Mouse (Mus musculus) kidney, embryonic 14.5 days (tissue): ENCODE results near the gene Gm9922. TPM values are rescaled to one million over a fixed set of nuclear protein-coding genes. Genes with fewer than 3 reads are reported as not detected.

Experiments used
- ATAC-seq: fragments of 200-750 bp; cut with Nextera tagmentation; 2 replicates; pipeline ENCODE4 v1.8.0; 2017; ENCODE audit warnings: moderate number of reproducible peaks, mild to moderate bottlenecking, moderate TSS enrichment, moderate library complexity; ENCODE audit not compliant: low FRiP score, low TSS enrichment
- H3K27ac ChIP-seq: fragments of 300-500 bp; sonication (generic); 2 replicates; pipeline ENCODE4 v1.5.1; 2014; ENCODE audit warnings: low read depth, mild to moderate bottlenecking, low read length, moderate library complexity, mixed read lengths
- H3K27me3 ChIP-seq: fragments of 300-500 bp; sonication (generic); 2 replicates; pipeline ENCODE4 v1.6.1; 2014; ENCODE audit warnings: mild to moderate bottlenecking, low read length; ENCODE audit not compliant: control insufficient read depth, insufficient read depth
- H3K36me3 ChIP-seq: fragments of 300-500 bp; sonication (generic); 2 replicates; pipeline ENCODE4 v1.6.1; 2014; ENCODE audit warnings: low read length, mixed read lengths; ENCODE audit not compliant: control insufficient read depth, insufficient read depth
- H3K4me1 ChIP-seq: fragments of 300-500 bp; sonication (generic); 2 replicates; pipeline ENCODE4 v1.6.1; 2014; ENCODE audit warnings: low read length, mixed read lengths; ENCODE audit not compliant: control insufficient read depth, insufficient read depth
- H3K4me2 ChIP-seq: fragments of 300-500 bp; sonication (generic); replicated peaks from 2 replicates; pipeline ENCODE4 v1.6.1; 2014; ENCODE audit warnings: low read depth, mild to moderate bottlenecking, low read length
- H3K4me3 ChIP-seq: fragments of 300-500 bp; sonication (generic); 2 replicates; pipeline ENCODE4 v1.5.1; 2014; ENCODE audit warnings: mild to moderate bottlenecking, low read length
- H3K9ac ChIP-seq: fragments of 300-500 bp; sonication (generic); 2 replicates; pipeline ENCODE4 v1.6.1; 2014; ENCODE audit warnings: low read depth, mild to moderate bottlenecking, low read length, moderate library complexity
- H3K9me3 ChIP-seq: fragments of 300-500 bp; sonication (generic); 2 replicates; pipeline ENCODE4 v1.6.1; 2016; ENCODE audit warnings: low read length; ENCODE audit not compliant: control insufficient read depth
- WGBS: fragments of 180-500 bp; shearing (Covaris S2); extraction: QIAGEN DNeasy Blood & Tissue Kit; methylation state at CpG from one replicate; pipeline ENCODE4 v1.1.7; 2014; 5-methylcytosine and 5-hydroxymethylcytosine counted together
- polyA plus RNA-seq: library from polyadenylated mRNA; unstranded; fragments of >200 nt; fragmentation: Nextera tagmentation; extraction: Ambion mirVana; gene quantifications from 2 replicates; pipeline ENCODE4 v1.2.1, GENCODE M21; 2014

Gene Gm9922
- 1.6 and 3.0 TPM in 2 replicates for polyA plus RNA-seq

DNA sequence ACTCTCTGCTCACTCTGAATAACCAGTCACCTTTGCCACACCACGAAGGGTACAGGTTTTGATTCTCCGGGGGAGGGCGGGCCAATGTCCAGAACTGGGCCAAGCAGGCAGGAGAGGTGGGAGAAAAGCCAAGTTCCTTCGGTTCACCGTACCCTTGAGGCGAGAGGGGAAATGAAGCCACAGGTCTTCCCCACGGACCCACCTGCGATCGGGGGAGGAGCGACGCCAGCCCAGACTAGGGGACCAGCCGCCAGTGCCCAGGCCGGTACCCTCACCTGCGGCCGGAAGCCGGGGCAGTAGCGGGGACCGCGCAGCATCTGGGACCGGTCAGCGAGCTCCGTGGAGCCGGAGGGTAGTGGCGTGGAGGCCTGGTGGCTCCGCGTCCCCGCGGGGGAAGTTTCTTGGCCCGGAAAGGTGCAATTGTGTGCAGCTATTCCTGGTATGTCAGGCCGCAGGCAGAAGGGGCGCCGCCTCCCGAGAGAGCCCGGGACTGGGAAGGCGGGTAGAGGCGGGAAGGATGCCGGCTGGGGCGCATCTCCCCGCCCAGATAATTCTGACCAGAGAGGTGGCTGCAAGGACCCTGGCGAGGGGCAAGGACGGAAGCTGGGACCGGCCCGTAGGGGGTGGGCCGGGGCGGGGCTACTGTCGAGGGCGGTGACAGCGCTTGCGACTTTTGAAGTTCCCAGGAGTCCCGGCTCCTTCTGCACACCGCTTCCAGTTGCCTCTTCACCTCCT is at the start of gene Gm9922, which contains the start of gene Lmo7:
Gene Gm9922 (minus strand): TSS at position 578 of the 735 bp plus-strand sequence.
Gene Lmo7 (plus strand): TSS at position 721 of the 735 bp plus-strand sequence.
- Histone ChIP-seq H3K27me3 (peaks cover 6% of the 10 kb centered on the region; the same call in 1 of the 2 replicates), H3K9ac (peak within 1 kb of the TSS; percentile 66), H3K27ac (no peak within 1 kb of the TSS), H3K36me3 (no peaks in the 10 kb centered on the region), H3K4me1 (no peaks in the 10 kb centered on the region), H3K4me3 (peak within 1 kb of the TSS; percentile 77), H3K4me2 (peak within 1 kb of the TSS; percentile 99), H3K9me3 (no peaks in the 10 kb centered on the region)
- ATAC-seq = peak; percentile 95
- WGBS = under 1% methylated on average over 51 of the region's 51 CpGs

DNA sequence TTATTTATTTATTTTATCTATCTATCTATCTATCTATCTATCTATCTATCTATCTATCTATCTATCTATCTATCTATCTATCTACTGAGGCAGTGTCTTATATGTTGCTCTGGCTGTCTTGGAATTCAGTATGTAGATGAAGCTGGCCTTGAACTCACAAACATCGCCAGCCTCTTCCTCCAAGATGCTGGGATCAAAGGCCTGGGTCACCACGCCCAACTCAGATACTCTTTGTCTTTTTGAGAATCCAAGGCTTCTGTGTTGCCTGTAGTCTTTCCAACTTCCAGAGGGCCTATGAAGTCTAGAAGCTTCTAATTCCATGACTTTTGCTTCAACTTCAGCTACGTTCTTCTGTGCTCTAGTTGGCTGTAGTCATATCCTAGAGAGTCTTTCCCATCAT is 48.8 kb upstream of the Gm9922 start:
- no peaks in the 10 kb centered on the region for H3K27me3 ChIP-seq
- no peak overlapping the region for H3K4me3 ChIP-seq
- no peaks in the 10 kb centered on the region for H3K4me1 ChIP-seq
- H3K27ac ChIP-seq = no peak overlapping the region
- no peak overlapping the region for H3K9ac ChIP-seq
- no peaks in the 10 kb centered on the region for H3K9me3 ChIP-seq
- no peak for ATAC-seq
- 98% methylated on average over 3 of the region's 3 CpGs for WGBS
- H3K36me3 ChIP-seq = no peaks in the 10 kb centered on the region
- H3K4me2 ChIP-seq = no peak overlapping the region

DNA sequence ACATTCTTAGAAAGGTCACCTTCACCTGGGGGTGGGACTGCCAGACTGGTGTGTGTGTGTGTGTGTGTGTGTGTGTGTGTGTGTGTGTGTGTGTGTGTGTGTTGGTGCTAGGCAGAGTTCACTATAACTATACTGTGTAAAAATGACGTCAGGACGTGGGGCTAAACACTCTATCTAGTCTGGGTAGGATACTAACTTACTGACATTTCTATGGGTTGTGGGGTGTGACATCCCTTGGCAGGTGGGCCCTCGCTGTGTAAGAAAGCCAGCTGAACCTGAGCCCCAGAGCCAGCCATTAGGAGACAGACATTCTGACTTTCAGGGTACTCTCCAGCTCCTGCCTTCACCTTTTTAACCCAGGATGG is 47.5 kb upstream of the Gm9922 start:
- Histone ChIP-seq H3K36me3 (no peaks in the 10 kb centered on the region), H3K4me2 (no peak overlapping the region), H3K9me3 (no peaks in the 10 kb centered on the region), H3K27ac (no peak overlapping the region), H3K9ac (no peak overlapping the region), H3K4me3 (no peak overlapping the region), H3K4me1 (no peaks in the 10 kb centered on the region), H3K27me3 (no peaks in the 10 kb centered on the region)
- WGBS = 59% methylated on average over 3 of the region's 3 CpGs
- no peak for ATAC-seq

DNA sequence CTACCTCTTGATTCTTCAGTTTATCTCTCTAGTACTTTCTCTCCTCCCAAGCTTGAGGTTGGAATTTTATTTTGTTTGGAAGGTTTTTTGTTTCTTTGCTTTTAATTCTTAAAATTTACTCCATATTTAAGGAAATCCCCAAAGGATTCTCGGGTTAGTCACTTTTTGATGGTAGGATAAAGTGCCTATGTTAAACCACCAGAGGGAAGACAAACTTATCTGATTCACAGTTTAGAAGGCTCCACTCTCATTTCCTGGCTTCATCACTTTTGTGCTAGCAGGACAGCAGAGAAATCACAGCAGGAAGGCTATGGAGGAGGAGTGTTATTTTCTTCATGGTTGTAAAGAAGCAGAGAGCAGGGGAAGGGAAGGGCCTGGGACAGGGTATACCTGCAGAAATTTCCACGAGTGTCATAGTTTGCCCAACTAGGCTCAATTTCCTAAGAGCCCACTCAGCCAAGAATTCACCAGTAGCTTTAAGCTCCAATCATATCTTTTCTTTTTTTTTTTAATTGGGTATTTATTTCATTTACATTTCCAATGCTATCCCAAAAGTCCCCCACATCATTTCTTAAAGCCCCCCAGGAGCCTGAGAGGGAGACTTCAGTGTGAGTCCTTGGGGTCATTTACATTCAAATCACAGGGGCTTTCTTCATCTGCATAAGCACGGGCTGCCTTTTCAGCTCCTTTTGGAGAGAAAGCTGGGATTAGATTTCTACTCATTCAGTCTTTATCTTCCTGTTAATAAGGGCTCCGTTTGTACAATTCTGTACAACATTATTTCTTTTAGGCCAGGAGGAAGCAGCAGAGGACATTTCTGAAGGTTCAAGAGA is 46.9 kb upstream of the Gm9922 start:
- 31% methylated on average over 4 of the region's 4 CpGs for WGBS
- Histone ChIP-seq H3K4me1 (no peaks in the 10 kb centered on the region), H3K9me3 (no peaks in the 10 kb centered on the region), H3K36me3 (no peaks in the 10 kb centered on the region), H3K4me2 (no peak overlapping the region), H3K27me3 (no peaks in the 10 kb centered on the region), H3K4me3 (no peak overlapping the region), H3K9ac (no peak overlapping the region), H3K27ac (no peak overlapping the region)
- no peak for ATAC-seq

DNA sequence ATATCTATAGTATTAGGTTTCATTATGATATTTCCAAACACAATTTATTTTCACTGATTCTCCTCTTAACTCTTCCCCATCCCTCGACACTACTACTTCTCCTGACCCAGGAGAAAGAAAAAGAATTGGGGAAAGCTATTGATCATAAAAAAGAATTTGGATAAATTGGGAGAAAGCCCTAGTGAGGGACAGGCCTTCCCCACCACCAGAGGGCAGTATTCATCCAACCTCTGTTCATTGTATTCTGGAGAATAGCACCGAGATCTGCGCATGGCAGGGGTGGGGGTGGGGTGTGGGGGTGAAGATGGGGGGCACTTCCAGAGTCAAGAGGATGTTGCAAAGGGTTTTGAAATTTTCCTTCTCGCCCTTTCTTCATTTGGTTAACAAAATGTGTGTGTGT is 45.0 kb upstream of the Gm9922 start:
- no peak overlapping the region for H3K27ac ChIP-seq
- no peak overlapping the region for H3K4me3 ChIP-seq
- WGBS = 59% methylated on average over 4 of the region's 4 CpGs
- ATAC-seq = no peak
- no peak overlapping the region for H3K4me2 ChIP-seq
- H3K9ac ChIP-seq = no peak overlapping the region
- H3K27me3 ChIP-seq = no peaks in the 10 kb centered on the region
- no peaks in the 10 kb centered on the region for H3K4me1 ChIP-seq
- H3K9me3 ChIP-seq = no peaks in the 10 kb centered on the region
- H3K36me3 ChIP-seq = no peaks in the 10 kb centered on the region

DNA sequence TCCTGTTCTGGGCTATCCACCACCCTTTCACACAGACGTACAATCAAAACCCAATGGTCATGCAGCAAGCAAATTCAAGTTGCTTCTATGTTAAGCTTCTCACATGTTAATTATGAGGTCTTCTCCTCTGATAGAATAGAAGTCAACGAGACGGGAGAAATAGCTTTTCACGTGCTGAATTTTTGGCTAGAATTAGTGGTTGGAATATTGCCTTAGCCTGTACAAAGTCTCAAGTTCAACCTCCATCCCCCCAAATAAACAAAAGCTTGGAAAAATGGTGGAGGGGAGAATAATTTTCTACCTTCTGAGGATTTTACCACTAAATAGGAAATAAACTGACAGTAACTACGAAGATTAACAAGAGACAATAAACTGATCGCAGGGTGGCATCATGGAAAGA is 42.1 kb upstream of the Gm9922 start:
- H3K4me2 ChIP-seq = no peak overlapping the region
- ATAC-seq = no peak

DNA sequence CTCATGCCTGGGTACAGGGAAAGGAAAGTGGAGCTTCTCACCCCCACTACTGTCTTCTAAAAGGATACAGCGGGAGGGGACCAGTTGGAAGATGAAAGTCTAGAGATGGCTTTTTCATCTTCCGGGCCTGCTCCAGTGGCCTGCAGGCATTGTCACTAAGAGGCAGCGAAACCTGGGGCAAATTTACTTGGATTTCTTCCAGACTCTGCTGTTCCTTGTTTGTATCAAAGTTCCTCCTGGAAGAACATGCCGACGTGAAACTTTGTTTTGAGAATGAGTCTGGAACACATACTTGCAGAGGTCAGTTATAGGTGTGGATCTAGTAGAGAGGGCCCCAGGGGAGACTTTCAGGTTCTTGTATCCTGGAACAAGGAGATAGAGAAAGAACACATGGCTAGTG is 41.7 kb upstream of the Gm9922 start:
- no peaks in the 10 kb centered on the region for H3K4me1 ChIP-seq
- 89% methylated on average over 5 of the region's 5 CpGs for WGBS
- H3K4me2 ChIP-seq = no peak overlapping the region
- no peak overlapping the region for H3K27ac ChIP-seq
- H3K4me3 ChIP-seq = no peak overlapping the region
- H3K9ac ChIP-seq = no peak overlapping the region
- H3K9me3 ChIP-seq = no peaks in the 10 kb centered on the region
- H3K27me3 ChIP-seq = no peaks in the 10 kb centered on the region
- no peaks in the 10 kb centered on the region for H3K36me3 ChIP-seq
- no peak for ATAC-seq

More for the DNA sequence above, 42.1 kb upstream of the Gm9922 start:
- H3K27me3 ChIP-seq = no peaks in the 10 kb centered on the region
- H3K27ac ChIP-seq = no peak overlapping the region
- no peaks in the 10 kb centered on the region for H3K36me3 ChIP-seq
- no peaks in the 10 kb centered on the region for H3K4me1 ChIP-seq
- H3K9me3 ChIP-seq = no peaks in the 10 kb centered on the region
- WGBS = 95% methylated on average over 6 of the region's 6 CpGs
- no peak overlapping the region for H3K4me3 ChIP-seq
- H3K9ac ChIP-seq = no peak overlapping the region

DNA sequence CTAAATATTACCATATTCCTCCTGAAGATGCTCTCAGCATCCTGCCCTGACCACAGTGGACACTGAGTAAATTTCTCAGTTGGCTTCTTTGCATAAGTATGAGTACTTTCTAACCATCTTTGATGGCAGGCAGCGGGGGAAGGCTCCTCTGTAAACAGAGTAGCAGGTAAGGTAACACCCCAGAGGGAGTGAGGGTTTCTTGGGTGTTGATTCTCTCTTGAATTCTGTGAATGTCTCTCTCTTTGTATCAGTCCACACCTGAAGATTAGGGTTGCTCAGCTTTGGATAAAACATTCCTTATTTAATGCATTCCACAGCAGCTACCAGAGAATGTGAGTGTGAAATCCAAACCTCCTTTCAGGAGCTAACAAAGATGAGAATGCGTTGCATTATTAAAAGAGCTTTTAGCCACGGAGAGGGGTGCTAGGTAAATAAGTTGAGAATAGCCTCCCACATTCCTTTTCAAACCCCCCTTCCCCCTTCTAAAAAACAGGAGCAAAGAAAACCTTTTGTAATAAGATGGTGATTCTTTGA is 34.2 kb upstream of the Gm9922 start:
- Histone ChIP-seq H3K27ac (no peak overlapping the region), H3K9ac (no peak overlapping the region), H3K4me3 (no peak overlapping the region), H3K27me3 (no peaks in the 10 kb centered on the region), H3K4me2 (no peak overlapping the region), H3K9me3 (no peaks in the 10 kb centered on the region), H3K4me1 (no peaks in the 10 kb centered on the region), H3K36me3 (no peaks in the 10 kb centered on the region)
- 33% methylated on average over 3 of the region's 3 CpGs for WGBS
- no peak for ATAC-seq

DNA sequence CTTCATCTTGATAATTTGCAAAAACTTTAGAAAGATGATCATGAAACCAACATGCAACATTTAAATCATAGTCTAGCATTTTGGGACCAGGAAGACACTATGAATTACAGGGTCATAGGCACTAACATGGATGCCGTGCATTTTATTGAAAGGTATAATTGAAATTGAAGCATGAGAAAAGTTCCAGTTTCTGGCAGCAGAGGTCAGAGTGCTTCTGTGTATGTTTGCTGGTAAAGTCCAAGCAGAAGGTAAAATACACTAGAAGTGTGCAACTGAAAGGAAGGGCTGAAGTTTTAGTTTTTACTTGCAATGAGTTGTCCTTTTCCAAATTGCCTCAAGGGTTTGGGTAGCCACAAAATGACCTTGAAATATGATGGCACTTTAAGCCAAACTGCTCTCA is 32.7 kb upstream of the Gm9922 start:
- no peak for ATAC-seq
- H3K4me2 ChIP-seq = no peak overlapping the region
- WGBS = 42% methylated on average over 1 of the region's 1 CpGs

More for the DNA sequence above, 32.7 kb upstream of the Gm9922 start:
- Histone ChIP-seq H3K4me1 (no peaks in the 10 kb centered on the region), H3K27ac (no peak overlapping the region), H3K27me3 (no peaks in the 10 kb centered on the region), H3K4me3 (no peak overlapping the region), H3K9ac (no peak overlapping the region), H3K9me3 (no peaks in the 10 kb centered on the region), H3K36me3 (no peaks in the 10 kb centered on the region)
